Mouse (Mus musculus): ENCODE measurements around the gene Olfr284. TPM values are rescaled to one million over a fixed set of nuclear protein-coding genes. Genes with fewer than 3 reads are reported as not detected.
A peak's percentile ranks its signal among the peaks of the same experiment; 100 is the strongest.

Gene Olfr284
- total and polyA plus RNA-seq, 3 experiments, result not detected

- dilution Hi-C loops (cut with MboI; ENCODE audit: extremely low pct_ligation_motif_present, extremely low pct_unique_long_range_greater_than_20kb, low sequenced_read_pairs), result no loop called here
- in situ Hi-C loops (cut with MboI; ENCODE audit: low pct_ligation_motif_present, low pct_unique_long_range_greater_than_20kb, low sequenced_read_pairs), result loop anchor here (10.0 kb wide), 1 partner anchor 203 kb away; no protein-coding TSS in a partner anchor
- no peak overlapping the region for H3K4me3 ChIP-seq (replicated peaks in 1 of 3; ENCODE audit: low read depth in 2 of 3, low read length in 2 of 3, poor library complexity in 1 of 3)
These were observed 46.8 kb upstream of the Olfr284 start for GRCm38 (mm10) chr15:98387621-98388020.

GRCm38 (mm10) chr15:98380846-98381245 lies 40.1 kb upstream of the Olfr284 start, which contains the start of gene Olfr283:
Olfr283 (minus strand) TSS chr15:98380946.
- DNase-seq (ENCODE audit: extremely low read depth), result no peak
- no peaks in the 10 kb centered on the region for H3K36me3 ChIP-seq (replicated peaks in 1 of 2; ENCODE audit: control insufficient read depth in 1 of 2, insufficient read depth in 1 of 2, low read length in 1 of 2)
- dilution Hi-C loops (cut with MboI; ENCODE audit: extremely low pct_ligation_motif_present, extremely low pct_unique_long_range_greater_than_20kb, low sequenced_read_pairs) (no loop called here), in situ Hi-C loops (cut with MboI; ENCODE audit: low pct_ligation_motif_present, low pct_unique_long_range_greater_than_20kb, low sequenced_read_pairs) (loop anchor here (10.0 kb wide), 1 partner anchor 196 kb away; no protein-coding TSS in a partner anchor)
- H3K27ac ChIP-seq (ENCODE audit: insufficient read depth, low read depth), result no peak within 1 kb of the TSS
- TF ChIP-seq NELFE (IDR thresholded peaks at IDR 0.05; ENCODE audit: low read depth, low read length) (no peak), ZC3H11A (IDR thresholded peaks at IDR 0.05; ENCODE audit: low read depth, low read length) (no peak), MAFK (IDR thresholded peaks at IDR 0.05; ENCODE audit: insufficient replicate concordance, low read length) (no peak), ETS1 (conservative IDR thresholded peaks at IDR 0.05; ENCODE audit: low read depth, low read length) (no peak), JUN (IDR thresholded peaks at IDR 0.05; ENCODE audit: insufficient read depth, low read depth, low read length) (no peak), SMC3 (IDR thresholded peaks at IDR 0.05; ENCODE audit: low read depth, low read length) (no peak), UBTF (IDR thresholded peaks at IDR 0.05; ENCODE audit: low read depth, low read length) (no peak), KAT2A (IDR thresholded peaks at IDR 0.05; ENCODE audit: insufficient replicate concordance, low read length) (no peak), SIN3A (IDR thresholded peaks at IDR 0.05; ENCODE audit: low read length) (no peak), EP300 (IDR thresholded peaks at IDR 0.05; ENCODE audit: low read length) (no peak), MAX (IDR thresholded peaks at IDR 0.05; ENCODE audit: low read length) (no peak), MAZ (IDR thresholded peaks at IDR 0.05; ENCODE audit: low read depth, low read length) (no peak), USF1 (IDR thresholded peaks at IDR 0.05; ENCODE audit: low read depth, low read length) (no peak), NRF1 (IDR thresholded peaks at IDR 0.05; ENCODE audit: low read depth, low read length) (no peak), JUND (conservative IDR thresholded peaks at IDR 0.05; ENCODE audit: low read depth, low read length) (no peak)
- no peak within 1 kb of the TSS for H3K4me2 ChIP-seq (ENCODE audit: insufficient read depth, low read depth, poor library complexity, severe bottlenecking)
- no peak within 1 kb of the TSS for H3K4me3 ChIP-seq (replicated peaks in 1 of 3; ENCODE audit: low read depth in 2 of 3, low read length in 2 of 3, poor library complexity in 1 of 3)
- no peaks in the 10 kb centered on the region for H3K79me2 ChIP-seq (replicated peaks; ENCODE audit: control insufficient read depth, extremely low read depth, insufficient read depth, poor library complexity, severe bottlenecking)
- H3K27me3 ChIP-seq (replicated peaks), result peaks cover 59% of the 10 kb centered on the region
- H3K9me3 ChIP-seq (replicated peaks; ENCODE audit: low read length), result no peaks in the 10 kb centered on the region
- 0 out of 4 replicates have a peak, but pooled peaks cover 0 to 4% of the 10 kb centered on the region in 2 experiments for H3K4me1 ChIP-seq (ENCODE audit: control insufficient read depth in 1 of 2, insufficient read depth in 2 of 2)
- H3K9ac ChIP-seq (ENCODE audit: insufficient read depth, low read depth), result no peak within 1 kb of the TSS

More at GRCm38 (mm10) chr15:98387621-98388020, 46.8 kb upstream of the Olfr284 start:
- Histone ChIP-seq H3K9ac (ENCODE audit: insufficient read depth, low read depth) (no peak overlapping the region), H3K9me3 (replicated peaks; ENCODE audit: low read length) (no peaks in the 10 kb centered on the region), H3K79me2 (replicated peaks; ENCODE audit: control insufficient read depth, extremely low read depth, insufficient read depth, poor library complexity, severe bottlenecking) (no peaks in the 10 kb centered on the region), H3K27me3 (replicated peaks) (peaks cover 20% of the 10 kb centered on the region), H3K4me1 (ENCODE audit: control insufficient read depth in 1 of 2, insufficient read depth in 2 of 2) (peaks cover 0 to 14% of the 10 kb centered on the region in 2 experiments; a peak in 1 of 4 replicates), H3K36me3 (replicated peaks in 1 of 2; ENCODE audit: control insufficient read depth in 1 of 2, insufficient read depth in 1 of 2, low read length in 1 of 2) (no peaks in the 10 kb centered on the region), H3K4me2 (ENCODE audit: insufficient read depth, low read depth, poor library complexity, severe bottlenecking) (no peak overlapping the region), H3K27ac (ENCODE audit: insufficient read depth, low read depth) (no peak overlapping the region)
- TF ChIP-seq PAX5 (IDR thresholded peaks at IDR 0.05; ENCODE audit: low read length) (no peak), ELF1 (IDR thresholded peaks at IDR 0.05; ENCODE audit: low read depth, low read length) (no peak), UBTF (IDR thresholded peaks at IDR 0.05; ENCODE audit: low read depth, low read length) (no peak), MAZ (IDR thresholded peaks at IDR 0.05; ENCODE audit: low read depth, low read length) (no peak), ZNF384 (IDR thresholded peaks at IDR 0.05; ENCODE audit: low read depth, low read length) (no peak), SIN3A (IDR thresholded peaks at IDR 0.05; ENCODE audit: low read length) (no peak)
- peak; percentile 69 for DNase-seq (ENCODE audit: extremely low read depth)

All from CH12.LX (cell line).